Mouse (Mus musculus): ENCODE results near the gene Cenpi.
"Not testable (repeated sequence)": the region's sequence is repeated elsewhere in the genome, so short reads cannot be mapped to it uniquely, and the experiment has no call there.

Cenpi gene

DNA sequence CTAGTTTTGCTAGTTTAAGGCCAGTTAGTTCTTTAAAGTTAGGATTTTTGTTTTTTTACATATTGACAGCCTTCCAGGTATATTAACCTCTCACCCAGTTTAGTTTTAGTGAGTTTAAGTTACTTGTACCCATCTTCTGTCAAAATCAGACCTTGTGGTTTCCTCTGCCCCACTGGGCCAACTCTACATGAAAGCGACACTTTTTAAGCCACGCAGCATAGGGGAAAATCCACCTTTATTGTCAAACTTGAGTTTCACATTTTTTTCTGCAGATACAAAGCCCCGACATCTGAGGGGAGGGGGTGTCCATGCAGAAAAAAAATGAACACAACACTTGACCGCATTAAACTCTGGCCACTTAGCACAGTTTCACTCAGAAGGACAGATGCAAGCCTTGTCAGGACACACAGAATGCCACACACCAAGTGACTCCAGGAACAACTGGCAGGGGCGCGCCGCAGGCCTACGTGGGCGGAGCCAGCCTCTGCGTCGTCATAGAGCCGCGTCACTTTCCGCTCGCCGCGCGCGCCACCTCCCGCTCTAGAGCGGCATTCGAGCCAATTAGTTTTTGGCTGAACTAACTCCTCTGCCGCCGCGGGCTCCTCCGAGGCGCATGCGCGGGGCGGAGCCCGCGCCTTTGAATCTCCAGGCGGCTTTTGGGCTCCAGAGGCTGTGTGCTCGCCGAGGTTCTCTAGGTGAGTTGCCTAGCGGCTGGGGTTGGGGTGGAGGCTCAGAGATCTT is at the start of gene Cenpi:
TSS of gene Cenpi (plus strand) at position 551 of the 741 bp plus-strand sequence.
- DNase-seq (ENCODE audit: low read depth, low spot score): peak; percentile 57

DNA sequence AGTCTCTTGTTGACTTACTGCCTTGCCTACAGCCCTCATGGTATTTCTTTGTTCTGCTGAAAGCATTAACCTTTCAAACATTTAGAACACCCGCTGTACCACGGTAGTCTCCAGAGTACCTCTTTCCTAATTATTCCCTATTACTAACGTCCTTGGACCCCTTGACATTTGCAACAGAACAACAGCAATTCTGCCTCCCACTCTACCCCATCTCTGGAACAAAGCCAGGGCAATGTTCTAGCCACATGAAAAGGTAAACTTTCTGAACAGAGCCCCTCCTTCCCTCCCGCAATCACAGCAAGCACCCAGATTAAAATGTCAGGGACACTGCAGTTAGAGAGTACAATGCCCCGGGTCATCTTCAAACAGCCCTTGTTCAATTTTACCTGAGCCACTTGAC is 46.7 kb upstream of the Cenpi start:
- DNase-seq (ENCODE audit: low read depth, low spot score): no peak

DNA sequence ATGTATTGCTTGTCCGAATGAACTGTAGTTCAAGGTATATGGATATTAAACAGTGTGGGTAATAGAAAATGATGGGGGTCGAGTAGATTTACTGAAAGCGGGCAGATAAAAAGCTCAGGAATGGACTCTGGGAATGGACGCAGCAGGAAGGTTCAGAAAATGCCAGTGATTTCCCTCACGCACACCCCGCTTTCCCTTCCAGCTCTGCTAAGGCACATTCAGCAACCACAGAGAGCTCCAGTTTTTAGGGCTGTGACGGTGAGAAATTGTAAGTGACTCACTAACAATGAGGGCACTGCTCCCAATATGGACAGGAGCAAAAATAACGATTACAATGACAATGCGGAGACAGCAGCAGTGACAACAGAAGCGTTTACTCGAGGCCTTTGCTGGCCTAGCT is 45.8 kb upstream of the Cenpi start:
- no peak for DNase-seq (ENCODE audit: low read depth, low spot score)

DNA sequence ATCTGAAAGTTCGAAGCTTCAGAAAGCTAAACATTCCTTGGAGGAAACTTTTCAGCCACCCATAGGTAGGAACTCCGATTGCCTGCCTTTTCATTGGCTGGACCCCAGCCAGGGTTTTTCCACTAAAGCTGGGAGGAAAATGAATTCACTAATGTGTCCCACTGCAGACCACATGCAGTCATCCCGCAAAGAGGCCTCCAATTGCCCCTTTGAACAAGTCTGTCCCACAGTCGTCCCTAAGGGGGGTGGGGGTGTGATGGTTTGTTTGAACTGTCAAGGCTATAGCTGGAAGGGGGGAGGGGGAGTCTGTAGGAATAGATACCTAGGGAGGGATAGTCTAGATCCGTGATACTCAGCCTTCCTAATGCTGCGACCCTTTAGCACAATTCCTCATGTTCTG is 32.2 kb upstream of the Cenpi start:
- no peak for DNase-seq (ENCODE audit: low read depth, low spot score)

DNA sequence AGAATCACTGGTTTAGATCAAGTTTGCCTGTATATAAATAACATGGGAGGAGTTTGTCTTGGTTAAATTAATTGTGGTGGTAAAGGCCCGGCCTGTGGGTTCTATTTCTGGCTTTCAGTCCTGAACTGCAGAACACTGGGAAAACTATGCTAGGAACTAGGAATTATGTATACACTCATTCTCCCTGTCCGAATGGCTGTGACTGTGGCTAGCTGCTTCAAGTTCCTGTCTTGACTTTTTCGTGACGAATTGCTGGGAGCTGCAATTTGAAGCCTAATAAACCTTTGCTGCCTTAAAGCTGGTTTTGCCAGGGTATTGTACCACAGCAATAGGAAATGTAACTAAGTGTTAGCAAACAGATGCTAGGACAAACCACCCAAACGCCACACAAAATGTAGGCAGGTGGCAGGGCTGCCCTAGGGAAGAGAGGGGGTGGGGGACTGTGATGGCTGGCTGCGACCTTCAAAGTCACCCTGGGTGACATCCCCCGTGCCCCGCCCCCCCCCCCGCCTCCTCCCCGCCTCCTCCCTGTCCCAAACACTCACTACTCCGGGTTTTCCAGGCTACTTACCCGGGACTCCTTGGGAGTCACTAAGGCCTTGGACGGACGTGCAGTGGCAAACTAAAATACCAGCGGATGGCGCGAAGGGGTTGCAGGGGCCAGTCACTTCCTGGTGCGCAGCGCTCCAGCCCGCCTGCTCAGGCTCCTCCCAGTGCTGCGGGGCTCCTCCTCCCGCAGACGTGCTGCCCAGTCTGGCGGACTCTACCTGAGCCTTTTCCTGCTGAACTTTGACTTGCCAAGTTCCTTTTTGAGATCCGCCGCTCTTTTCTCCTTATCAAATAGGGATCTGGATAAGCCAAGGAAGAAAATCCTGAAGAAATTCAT is 31.4 kb upstream of the Cenpi start, which contains the start of gene Trmt2b:
TSS of gene Trmt2b (minus strand) at position 710 of the 886 bp plus-strand sequence.
- DNase-seq (ENCODE audit: low read depth, low spot score): no peak

DNA sequence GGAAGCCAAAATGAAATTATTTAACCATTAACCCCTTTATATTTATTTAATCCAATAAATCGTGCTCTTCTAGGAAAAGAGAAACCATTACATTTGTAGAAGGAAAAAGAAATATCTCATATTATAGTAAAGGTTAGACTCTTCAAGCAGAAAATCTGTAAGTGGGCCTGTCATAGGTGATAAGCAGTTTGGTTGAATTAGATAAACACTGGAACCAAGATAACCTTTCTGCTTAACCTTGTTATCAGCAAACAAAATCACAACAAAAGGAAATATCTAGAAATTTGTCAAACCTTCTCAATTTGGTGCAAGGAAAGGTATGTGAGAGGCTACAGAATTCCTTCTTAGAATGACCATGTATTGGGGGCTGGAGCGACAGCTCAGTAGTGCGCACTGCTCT is 27.4 kb upstream of the Cenpi start:
- DNase-seq (ENCODE audit: low read depth, low spot score): no peak

DNA sequence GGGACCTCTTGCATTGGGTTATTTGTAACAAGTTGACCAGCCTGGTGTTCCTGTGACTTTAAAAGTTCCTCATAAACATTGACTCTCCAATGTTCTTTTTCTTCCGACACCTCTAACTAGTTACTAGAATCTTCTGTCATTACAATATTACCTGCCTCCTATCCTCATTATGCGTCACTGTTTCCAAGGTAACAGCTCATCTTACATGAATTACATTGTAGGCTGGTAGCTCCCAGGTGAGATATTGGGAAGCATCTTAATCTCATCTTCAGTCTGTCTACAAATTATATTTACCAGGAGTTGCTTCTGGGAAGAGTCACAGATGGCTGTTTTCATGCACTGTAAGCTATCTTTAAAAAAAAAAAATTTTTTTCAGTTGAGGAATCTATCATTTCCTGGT is 22.8 kb upstream of the Cenpi start:
- no peak for DNase-seq (ENCODE audit: low read depth, low spot score)

DNA sequence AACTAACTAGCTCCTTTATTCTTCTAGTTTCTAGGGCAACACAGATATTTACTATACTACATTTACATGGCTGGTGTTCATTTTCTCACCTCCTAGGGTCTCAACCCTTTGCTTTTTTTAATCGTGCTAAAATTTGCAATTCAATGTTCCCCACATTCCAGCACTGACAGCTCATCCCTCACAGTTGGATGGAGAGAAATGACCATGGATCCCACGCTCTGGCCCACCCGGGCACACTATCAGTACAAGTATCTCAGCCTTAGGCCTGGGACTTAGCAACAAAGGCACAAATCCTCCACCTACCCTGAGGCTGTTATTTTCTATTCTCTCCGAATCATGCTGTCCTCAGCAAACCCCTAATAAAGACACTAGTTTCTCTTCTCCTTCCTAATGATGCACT is 22.1 kb upstream of the Cenpi start:
- no peak for DNase-seq (ENCODE audit: low read depth, low spot score)

DNA sequence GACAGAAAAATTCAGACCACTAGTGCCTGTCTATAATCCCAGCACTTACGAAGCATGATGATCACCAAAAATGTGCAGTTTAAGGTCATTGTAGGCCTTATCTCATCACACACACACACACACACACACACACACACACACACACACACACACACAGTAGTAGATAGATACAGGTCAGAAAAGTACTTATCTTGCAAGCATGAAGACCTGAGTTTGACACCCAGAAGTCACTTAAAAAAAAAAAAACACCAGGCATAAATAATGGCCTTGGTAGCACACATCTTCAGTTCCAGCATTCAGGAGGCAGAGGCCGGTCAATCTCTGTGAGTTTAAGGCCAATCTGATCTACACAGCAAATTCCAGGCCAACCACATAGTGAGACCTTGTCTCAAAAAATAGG is 20.6 kb upstream of the Cenpi start:
- no peak for DNase-seq (ENCODE audit: low read depth, low spot score)

DNA sequence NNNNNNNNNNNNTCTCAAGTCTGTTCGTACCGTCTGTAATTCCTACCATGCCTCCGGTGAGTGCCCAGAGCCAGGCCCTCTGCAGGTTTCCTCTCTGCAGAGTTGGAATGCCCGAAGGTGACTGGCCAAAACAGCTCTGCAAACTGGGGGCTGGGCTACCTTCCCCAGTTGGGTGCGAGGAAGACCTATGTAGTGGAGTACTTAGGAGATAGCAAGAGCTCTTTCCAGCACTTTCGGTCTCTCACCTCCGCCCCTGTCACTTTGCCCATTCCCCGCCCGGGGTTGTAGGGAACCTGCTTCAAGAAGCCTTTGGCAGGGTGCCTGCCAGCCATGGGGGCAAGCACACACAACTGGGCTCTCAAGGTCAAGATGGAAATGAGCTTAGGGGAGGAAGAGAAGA is 11.6 kb upstream of the Cenpi start:
- DNase-seq (ENCODE audit: low read depth, low spot score): no peak

DNA sequence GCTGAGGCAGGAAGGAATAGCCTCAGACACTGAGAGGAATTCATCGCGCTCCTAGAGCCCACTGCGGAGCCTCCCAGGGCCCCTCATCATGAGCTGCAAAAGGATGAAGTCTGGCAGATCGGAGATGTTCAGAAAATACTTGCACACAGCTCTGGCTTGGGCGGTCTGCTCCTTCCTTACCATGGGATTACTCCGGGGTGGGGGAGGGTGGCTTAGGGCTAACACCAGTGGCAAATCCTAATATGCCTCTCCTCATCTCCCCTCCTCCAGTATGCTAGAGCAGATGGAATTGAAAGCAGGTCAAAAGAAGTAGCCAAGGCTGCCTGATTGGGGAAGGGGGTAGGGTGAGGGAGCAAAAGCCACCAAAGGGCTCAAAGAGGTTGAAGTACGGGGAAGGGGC is 11.1 kb upstream of the Cenpi start:
- no peak for DNase-seq (ENCODE audit: low read depth, low spot score)

DNA sequence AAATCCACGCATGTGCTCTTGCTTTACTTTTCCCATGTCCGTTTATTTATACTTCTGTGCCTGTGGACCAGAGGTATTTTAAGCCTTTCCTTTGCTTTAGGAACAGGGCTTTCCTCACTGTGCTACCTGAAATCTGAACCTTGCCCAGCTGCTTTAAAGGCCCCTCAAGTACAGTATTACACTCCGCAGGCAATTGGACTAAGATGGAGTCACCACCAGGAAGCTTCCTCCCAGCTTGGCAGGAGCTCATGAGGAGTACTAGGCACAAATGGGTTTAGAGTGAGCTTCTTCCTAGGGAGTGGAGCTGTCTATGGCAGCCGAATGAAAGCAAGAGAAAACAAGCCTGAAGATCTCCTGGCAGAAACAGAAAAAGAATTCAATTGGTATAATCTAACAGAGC is 10.7 kb upstream of the Cenpi start:
- DNase-seq (ENCODE audit: low read depth, low spot score): no peak

DNA sequence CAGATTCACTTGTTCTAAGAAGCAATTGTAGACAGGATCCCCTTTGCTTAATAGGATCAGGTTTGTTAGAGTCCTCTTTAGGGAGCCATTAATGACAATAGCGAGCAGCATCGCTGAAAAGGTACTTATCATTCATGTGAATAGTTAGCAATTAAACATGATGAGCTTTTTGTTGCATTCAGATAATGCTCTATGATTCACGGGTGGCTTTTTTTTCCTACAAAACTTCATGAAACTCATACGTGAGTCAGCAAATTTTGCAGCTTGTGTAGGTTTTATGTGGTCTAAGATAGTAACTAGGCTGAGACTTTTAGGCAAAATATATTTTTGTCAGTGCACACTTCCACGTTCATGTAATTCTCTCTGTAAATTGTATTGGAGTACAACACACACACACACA is 7.7 kb upstream of the Cenpi start:
- DNase-seq (ENCODE audit: low read depth, low spot score): no peak

DNA sequence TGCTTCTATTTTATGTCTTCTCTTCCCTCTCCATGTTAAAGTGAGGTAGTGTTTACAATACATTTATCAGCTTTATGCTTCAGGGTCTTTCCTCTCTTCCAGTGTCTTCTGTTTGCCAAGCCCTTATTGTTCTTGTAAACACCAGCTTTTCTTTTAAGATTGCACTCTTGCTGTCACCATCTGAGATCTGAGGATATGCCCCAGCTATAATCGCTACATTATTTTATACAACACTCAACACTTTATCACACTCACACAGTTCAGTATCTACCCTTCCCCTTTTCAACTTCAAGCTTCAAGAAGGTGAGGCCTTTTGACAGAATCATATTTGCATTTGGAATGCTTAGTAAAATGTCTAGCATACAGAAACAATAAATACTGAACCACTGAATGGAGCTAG is 4.6 kb upstream of the Cenpi start:
- no peak for DNase-seq (ENCODE audit: low read depth, low spot score)

DNA sequence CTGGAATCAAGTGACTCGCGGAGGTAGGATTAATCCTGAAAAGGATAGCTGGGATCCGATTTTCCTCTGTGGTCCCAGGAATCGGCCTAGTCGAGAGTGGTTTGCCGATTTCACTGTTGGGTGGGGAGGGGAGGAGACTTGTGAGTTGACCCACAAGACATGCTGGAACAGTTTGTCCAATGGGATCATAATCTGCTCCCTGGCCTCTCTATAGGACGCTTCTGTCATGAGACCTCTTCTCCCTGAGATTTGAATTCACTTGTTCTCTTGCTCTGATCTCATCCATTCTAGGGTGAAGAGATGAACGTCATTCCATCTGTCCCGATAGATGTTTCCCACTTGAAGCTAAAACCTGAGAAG is 371 bp downstream of the Cenpi start:
- no peak for DNase-seq (ENCODE audit: low read depth, low spot score)

DNA sequence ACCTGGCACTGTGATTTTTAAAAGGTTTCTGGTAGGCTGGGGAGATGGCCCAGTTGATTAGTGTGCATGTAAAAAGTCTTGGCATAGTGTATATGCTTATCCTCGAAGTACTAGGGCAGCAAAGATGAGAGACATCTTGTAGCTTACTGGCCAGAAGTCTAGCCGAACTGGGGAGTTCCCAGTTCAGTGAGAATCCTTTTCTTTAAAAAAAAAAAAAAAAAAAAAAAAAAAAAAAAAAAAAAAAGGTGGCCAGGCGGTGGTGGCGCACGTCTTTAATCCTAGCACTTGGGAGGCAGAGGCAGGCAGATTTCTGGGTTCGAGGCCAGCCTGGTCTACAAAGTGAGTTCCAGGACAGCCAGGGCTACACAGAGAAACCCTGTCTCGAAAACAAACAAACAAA is 3.3 kb downstream of the Cenpi start:
- not testable (repeated sequence) for DNase-seq (ENCODE audit: low read depth, low spot score)

DNA sequence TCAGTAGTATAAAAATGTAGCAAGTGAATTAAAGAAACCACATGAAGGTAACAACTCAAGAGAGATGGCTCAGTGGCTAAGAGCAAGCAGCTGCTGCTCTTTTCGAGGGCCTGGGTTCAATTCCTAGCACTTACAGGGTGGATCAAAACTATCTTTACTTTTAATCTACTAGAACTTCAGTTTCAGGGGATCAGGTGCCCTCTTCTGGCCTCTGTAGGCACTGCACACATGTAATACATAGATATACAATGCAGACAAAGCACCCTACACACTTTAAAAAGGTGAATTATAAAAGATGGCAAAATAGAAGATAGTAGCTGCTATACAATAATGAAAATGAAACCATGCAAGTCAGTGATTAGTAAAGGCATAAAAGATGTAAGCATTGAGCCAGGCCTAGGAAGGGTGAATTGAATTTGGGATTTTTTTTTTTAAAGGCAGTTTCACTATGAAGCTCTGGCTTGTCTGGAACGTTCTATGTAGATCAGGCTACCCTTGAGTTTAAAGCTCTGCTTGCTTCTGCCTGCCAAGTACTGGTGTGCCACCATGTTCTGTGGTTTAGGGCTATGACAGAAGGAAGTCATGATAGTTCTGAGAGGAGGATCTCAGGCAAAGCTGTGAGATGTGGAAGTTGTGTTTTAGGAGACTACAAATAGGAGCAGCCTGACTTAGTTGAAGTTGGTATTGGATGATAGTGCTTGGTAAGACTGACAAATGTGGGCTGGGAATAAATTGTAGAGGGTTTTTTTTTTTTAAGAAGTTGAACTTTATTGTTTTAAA is 11.5 kb downstream of the Cenpi start:
- DNase-seq (ENCODE audit: low read depth, low spot score): no peak

DNA sequence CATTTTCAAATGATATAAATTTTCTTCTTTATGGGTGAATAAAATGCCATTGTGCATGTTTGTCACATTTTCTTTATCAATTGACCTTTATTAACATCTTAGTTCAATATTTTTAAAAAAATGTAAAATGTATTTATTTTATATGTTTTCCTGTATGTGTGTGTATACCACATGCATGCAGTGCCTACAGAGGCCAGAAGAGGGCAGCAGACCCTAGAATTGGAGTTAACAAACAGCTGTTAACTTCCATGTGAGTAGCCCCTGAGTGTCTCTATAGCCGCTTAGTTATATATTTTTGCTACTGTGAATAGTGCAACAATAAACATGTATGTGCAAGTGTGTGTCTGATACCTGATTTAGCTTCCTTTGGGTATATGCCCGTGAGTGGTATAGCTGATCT is 25.4 kb downstream of the Cenpi start:
- no peak for DNase-seq (ENCODE audit: low read depth, low spot score)

DNA sequence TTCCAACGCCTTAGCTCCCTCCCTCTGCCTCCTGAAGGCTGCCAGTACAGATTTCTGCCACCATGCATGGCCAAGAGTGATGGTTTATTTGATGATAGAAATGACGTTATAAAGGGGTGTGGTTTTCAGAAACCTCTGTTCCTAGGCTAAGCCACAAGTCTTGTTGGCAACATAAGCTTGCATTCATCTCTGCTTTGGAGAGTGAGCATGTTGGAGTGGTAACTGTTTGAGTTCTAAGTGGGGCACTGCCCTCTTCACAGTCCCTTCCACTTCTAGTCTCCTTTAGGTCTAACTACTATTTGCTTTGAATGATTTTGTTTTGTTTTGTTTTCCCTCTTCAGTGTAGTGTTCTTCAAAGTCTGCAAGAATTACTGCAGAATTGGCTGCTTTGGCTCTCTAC is 34.9 kb downstream of the Cenpi start:
- no peak for DNase-seq (ENCODE audit: low read depth, low spot score)

DNA sequence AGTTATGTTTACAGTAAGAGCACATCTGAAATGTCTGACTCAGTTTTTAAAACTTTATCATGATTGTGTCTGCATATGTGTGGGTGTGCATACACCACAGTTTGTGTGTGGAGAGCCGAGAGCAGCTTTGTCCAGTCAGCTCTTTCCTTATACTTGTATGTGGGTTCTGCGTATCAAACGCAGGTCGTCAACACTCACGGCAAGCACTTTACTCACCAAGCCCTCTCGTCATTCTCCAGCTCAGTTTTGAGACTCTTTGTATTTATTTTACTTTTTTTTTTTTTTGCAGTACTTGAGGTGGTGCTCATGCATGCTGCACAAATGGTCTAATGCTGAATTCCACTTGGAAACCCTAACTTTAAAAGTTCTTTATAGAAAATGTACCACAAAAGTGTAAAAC is 42.3 kb downstream of the Cenpi start:
- DNase-seq (ENCODE audit: low read depth, low spot score): no peak

DNA sequence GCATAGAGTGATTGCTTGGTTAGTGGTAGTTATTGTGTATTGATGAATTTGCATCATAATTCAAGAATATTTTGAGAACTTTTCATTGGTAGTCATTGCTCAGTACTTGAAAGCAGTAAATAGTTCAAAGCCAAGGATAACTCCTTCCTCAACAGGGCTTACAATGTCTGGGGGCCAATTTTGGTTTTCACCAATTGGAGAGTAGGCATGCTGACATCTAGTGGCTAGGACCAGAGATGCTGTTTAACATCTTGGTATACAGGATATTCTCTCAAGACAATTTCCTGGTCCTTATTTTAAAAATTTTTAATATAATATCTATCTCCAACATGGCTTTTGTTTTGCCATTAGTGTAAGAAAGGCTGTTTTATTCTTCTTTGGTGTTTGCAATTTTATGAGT is 46.0 kb downstream of the Cenpi start:
- DNase-seq (ENCODE audit: low read depth, low spot score): no peak

DNA sequence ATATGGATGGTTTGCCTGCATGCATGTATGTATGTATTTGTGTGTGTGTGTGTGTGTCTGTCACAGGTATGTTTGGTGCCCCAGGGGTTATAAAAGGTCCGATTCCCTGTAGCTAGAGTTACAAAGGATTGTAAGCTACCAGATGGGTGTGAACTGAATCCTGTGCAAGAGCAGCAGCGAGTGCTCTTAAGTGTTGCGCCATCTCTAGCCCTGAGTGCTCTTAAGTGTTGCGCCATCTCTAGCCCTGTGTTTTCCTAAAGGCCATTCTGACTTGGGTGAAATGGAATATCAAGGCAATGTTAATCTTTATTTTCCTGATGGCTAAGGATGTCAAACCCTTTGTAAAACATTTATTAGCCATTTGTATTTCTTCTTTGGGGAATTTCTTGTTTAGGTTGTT is 51.5 kb downstream of the Cenpi start:
- DNase-seq (ENCODE audit: low read depth, low spot score): no peak
